Mouse (Mus musculus): ENCODE data around the gene Wdr89. TPM values are rescaled to one million over a fixed set of nuclear protein-coding genes. Genes with fewer than 3 reads are reported as not detected.
"Not testable (repeated sequence)": the region's sequence is repeated elsewhere in the genome, so short reads cannot be mapped to it uniquely, and the experiment has no call there.

Gene Wdr89
- 10.4 and 12.8 TPM in 2 replicates for polyA plus RNA-seq (2016; fragmentation: Nextera tagmentation; extraction: Ambion mirVana)

- peaks cover 32% of the 10 kb centered on the region for H3K4me1 ChIP-seq
- WGBS, result under 1% methylated on average over 55 of the region's 55 CpGs
- peak within 1 kb of the TSS; percentile 83 for H3K4me3 ChIP-seq
- peak; percentile 100 for DNase-seq (ENCODE audit: low spot score)
- H3K27ac ChIP-seq (replicated peaks), result peak within 1 kb of the TSS; percentile 93
- H3K36me3 ChIP-seq, result no peaks in the 10 kb centered on the region
- H3K9me3 ChIP-seq (replicated peaks), result no peaks in the 10 kb centered on the region
- H3K27me3 ChIP-seq (ENCODE audit: low read depth, poor library complexity, severe bottlenecking), result no peaks in the 10 kb centered on the region
Observed at GRCm38 (mm10) chr12:75669258-75670106, at the start of gene Wdr89. TSS of gene Wdr89 (minus strand) at chr12:75669537.

DNA sequence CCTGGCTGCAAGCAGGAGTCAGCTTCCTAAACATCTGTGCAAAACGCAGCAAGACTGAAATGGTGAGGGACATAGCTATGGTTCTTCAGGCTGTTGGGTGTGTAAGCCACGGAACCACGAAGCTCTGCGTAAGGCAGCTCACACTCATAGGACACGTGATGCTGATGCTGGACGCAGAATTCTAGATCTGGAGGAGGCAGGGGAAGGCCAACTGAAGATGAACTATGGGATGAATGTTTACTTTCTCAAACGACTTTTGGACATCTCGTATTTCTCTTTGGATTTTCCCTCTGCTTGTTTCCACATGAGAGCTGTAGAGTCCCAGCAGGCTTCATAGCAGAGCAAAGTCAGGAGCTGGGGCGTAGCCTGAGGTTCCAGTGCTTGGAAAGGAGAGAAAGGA is 44.3 kb upstream of the Wdr89 start:
- Histone ChIP-seq H3K4me1 (no peaks in the 10 kb centered on the region), H3K36me3 (no peaks in the 10 kb centered on the region), H3K27me3 (ENCODE audit: low read depth, poor library complexity, severe bottlenecking) (no peaks in the 10 kb centered on the region), H3K9me3 (replicated peaks) (no peaks in the 10 kb centered on the region), H3K4me3 (no peak overlapping the region), H3K27ac (replicated peaks) (no peak overlapping the region)
- 85% methylated on average over 9 of the region's 9 CpGs for WGBS
- DNase-seq (ENCODE audit: low spot score), result no peak

- H3K36me3 ChIP-seq; H3K4me1 ChIP-seq; H3K27me3 ChIP-seq (ENCODE audit: low read depth, poor library complexity, severe bottlenecking); H3K4me3 ChIP-seq; H3K9me3 ChIP-seq (replicated peaks); H3K27ac ChIP-seq (replicated peaks); DNase-seq (ENCODE audit: low spot score): not testable (repeated sequence)
- WGBS, result 92% methylated on average over 7 of the region's 7 CpGs
Observed at GRCm38 (mm10) chr12:75712905-75713304, 43.6 kb upstream of the Wdr89 start.

- Histone ChIP-seq H3K36me3 (no peaks in the 10 kb centered on the region), H3K9me3 (replicated peaks) (no peaks in the 10 kb centered on the region), H3K27me3 (ENCODE audit: low read depth, poor library complexity, severe bottlenecking) (no peaks in the 10 kb centered on the region), H3K27ac (replicated peaks) (no peak overlapping the region), H3K4me3 (no peak overlapping the region), H3K4me1 (no peaks in the 10 kb centered on the region)
- no peak for DNase-seq (ENCODE audit: low spot score)
- WGBS, result 90% methylated on average over 9 of the region's 9 CpGs
Observed at GRCm38 (mm10) chr12:75710596-75711376, 41.4 kb upstream of the Wdr89 start.

DNA sequence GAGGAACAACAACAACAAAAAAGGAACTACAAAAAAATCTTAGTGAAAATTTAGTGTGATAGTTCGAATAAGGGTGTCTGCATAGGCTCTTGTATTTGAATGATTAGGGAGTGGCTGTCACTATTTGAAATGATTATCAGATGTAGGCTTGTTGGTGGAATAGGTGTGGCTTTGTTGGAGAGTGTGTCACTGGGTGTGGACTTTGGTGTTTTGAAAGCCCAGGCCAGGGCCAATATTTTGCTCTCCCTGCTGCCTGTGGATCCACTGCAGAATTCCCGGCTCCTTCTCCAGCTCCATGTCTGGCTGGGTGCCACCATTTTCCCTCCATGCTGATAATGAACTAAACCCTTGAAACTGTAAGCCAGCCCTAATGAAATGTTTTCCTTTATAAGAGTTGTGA is 40.2 kb upstream of the Wdr89 start:
- H3K36me3 ChIP-seq, result no peaks in the 10 kb centered on the region
- WGBS, result 91% methylated on average over 2 of the region's 2 CpGs
- no peaks in the 10 kb centered on the region for H3K27me3 ChIP-seq (ENCODE audit: low read depth, poor library complexity, severe bottlenecking)
- H3K9me3 ChIP-seq (replicated peaks), result no peaks in the 10 kb centered on the region
- H3K4me3 ChIP-seq, result no peak overlapping the region
- H3K27ac ChIP-seq (replicated peaks), result no peak overlapping the region
- DNase-seq (ENCODE audit: low spot score), result no peak
- no peaks in the 10 kb centered on the region for H3K4me1 ChIP-seq

DNA sequence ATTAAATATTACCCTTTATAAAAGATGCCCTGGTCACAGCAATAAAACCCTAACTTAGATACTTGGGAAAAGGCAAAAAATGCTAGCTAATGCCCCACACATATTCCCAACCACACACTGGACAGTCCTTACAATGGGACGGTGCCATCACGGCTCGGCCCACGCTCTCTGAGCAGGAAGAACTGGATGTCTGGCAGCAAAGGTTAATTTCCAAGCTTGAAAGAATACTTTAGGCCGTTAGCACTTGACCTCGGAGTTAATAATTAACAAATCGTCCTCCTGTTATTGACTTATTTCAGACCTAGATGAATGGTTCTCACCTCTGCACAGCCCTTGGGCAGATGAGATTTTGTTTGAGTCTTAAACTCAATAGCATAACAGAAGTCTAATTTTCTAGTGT is 37.3 kb upstream of the Wdr89 start:
- H3K4me1 ChIP-seq, result peaks cover 5% of the 10 kb centered on the region
- WGBS, result 92% methylated on average over 7 of the region's 7 CpGs
- no peaks in the 10 kb centered on the region for H3K27me3 ChIP-seq (ENCODE audit: low read depth, poor library complexity, severe bottlenecking)
- H3K4me3 ChIP-seq, result no peak overlapping the region
- no peak for DNase-seq (ENCODE audit: low spot score)
- no peak overlapping the region for H3K27ac ChIP-seq (replicated peaks)
- H3K9me3 ChIP-seq (replicated peaks), result no peaks in the 10 kb centered on the region
- no peaks in the 10 kb centered on the region for H3K36me3 ChIP-seq

- DNase-seq (ENCODE audit: low spot score), result no peak
- WGBS, result 92% methylated on average over 3 of the region's 3 CpGs
- H3K4me1 ChIP-seq, result peaks cover 13% of the 10 kb centered on the region
- H3K27me3 ChIP-seq (ENCODE audit: low read depth, poor library complexity, severe bottlenecking), result no peaks in the 10 kb centered on the region
- no peaks in the 10 kb centered on the region for H3K36me3 ChIP-seq
- H3K27ac ChIP-seq (replicated peaks), result no peak overlapping the region
- 0 out of 2 replicates have a peak, but pooled peaks cover 3% of the 10 kb centered on the region for H3K9me3 ChIP-seq (replicated peaks)
- no peak overlapping the region for H3K4me3 ChIP-seq
Observed at GRCm38 (mm10) chr12:75702739-75703122, 33.4 kb upstream of the Wdr89 start.

GRCm38 (mm10) chr12:75702084-75702738 is 32.9 kb upstream of the Wdr89 start:
- H3K9me3 ChIP-seq (replicated peaks), result 0 out of 2 replicates have a peak, but pooled peaks cover 3% of the 10 kb centered on the region
- no peak for DNase-seq (ENCODE audit: low spot score)
- no peaks in the 10 kb centered on the region for H3K36me3 ChIP-seq
- H3K27me3 ChIP-seq (ENCODE audit: low read depth, poor library complexity, severe bottlenecking), result no peaks in the 10 kb centered on the region
- H3K4me1 ChIP-seq, result peaks cover 13% of the 10 kb centered on the region
- H3K4me3 ChIP-seq, result peak overlapping the region; percentile 21; the same call in 1 of the 2 replicates
- H3K27ac ChIP-seq (replicated peaks), result peak overlapping the region; percentile 65
- 75% methylated on average over 14 of the region's 14 CpGs for WGBS

- Histone ChIP-seq H3K4me1 (peaks cover 13% of the 10 kb centered on the region), H3K9me3 (replicated peaks) (0 out of 2 replicates have a peak, but pooled peaks cover 3% of the 10 kb centered on the region), H3K27me3 (ENCODE audit: low read depth, poor library complexity, severe bottlenecking) (no peaks in the 10 kb centered on the region), H3K36me3 (no peaks in the 10 kb centered on the region), H3K27ac (replicated peaks) (peak overlapping the region; percentile 65), H3K4me3 (peak overlapping the region; percentile 21)
- peak; percentile 39 for DNase-seq (ENCODE audit: low spot score)
- WGBS, result 44% methylated on average over 21 of the region's 21 CpGs
Observed at GRCm38 (mm10) chr12:75701173-75702083, 32.1 kb upstream of the Wdr89 start.

GRCm38 (mm10) chr12:75698692-75699091 is 29.4 kb upstream of the Wdr89 start:
- no peak overlapping the region for H3K27ac ChIP-seq (replicated peaks)
- WGBS, result 90% methylated on average over 3 of the region's 3 CpGs

GRCm38 (mm10) chr12:75695845-75696244 is 26.5 kb upstream of the Wdr89 start:
- not testable (repeated sequence) for H3K4me1 ChIP-seq; H3K4me3 ChIP-seq; H3K27me3 ChIP-seq (ENCODE audit: low read depth, poor library complexity, severe bottlenecking); H3K27ac ChIP-seq (replicated peaks); H3K9me3 ChIP-seq (replicated peaks); DNase-seq (ENCODE audit: low spot score); H3K36me3 ChIP-seq
- 100% methylated on average over 1 of the region's 1 CpGs for whole genome bisulfite sequencing

More at GRCm38 (mm10) chr12:75698692-75699091, 29.4 kb upstream of the Wdr89 start:
- no peaks in the 10 kb centered on the region for H3K36me3 ChIP-seq
- no peak for DNase-seq (ENCODE audit: low spot score)
- H3K9me3 ChIP-seq (replicated peaks), result 0 out of 2 replicates have a peak, but pooled peaks cover 3% of the 10 kb centered on the region
- H3K4me1 ChIP-seq, result peaks cover 13% of the 10 kb centered on the region
- H3K27me3 ChIP-seq (ENCODE audit: low read depth, poor library complexity, severe bottlenecking), result no peaks in the 10 kb centered on the region
- H3K4me3 ChIP-seq, result no peak overlapping the region

GRCm38 (mm10) chr12:75689003-75689402 is 19.7 kb upstream of the Wdr89 start:
- H3K4me3 ChIP-seq, result no peak overlapping the region
- 85% methylated on average over 2 of the region's 2 CpGs for WGBS
- H3K27ac ChIP-seq (replicated peaks), result no peak overlapping the region
- H3K9me3 ChIP-seq (replicated peaks), result no peaks in the 10 kb centered on the region; the same call in 1 of the 2 replicates
- no peak for DNase-seq (ENCODE audit: low spot score)
- H3K36me3 ChIP-seq, result no peaks in the 10 kb centered on the region
- H3K27me3 ChIP-seq (ENCODE audit: low read depth, poor library complexity, severe bottlenecking), result no peaks in the 10 kb centered on the region
- no peaks in the 10 kb centered on the region for H3K4me1 ChIP-seq

Data from midbrain, embryonic 10.5 days (tissue).